Mouse (Mus musculus) left cerebral cortex, adult 18-20 months (tissue): ENCODE results near the gene Ddias. TPM values are rescaled to one million over a fixed set of nuclear protein-coding genes. Genes with fewer than 3 reads are reported as not detected.
A peak's percentile ranks its signal among the peaks of the same experiment; 100 is the strongest.
"Not testable (repeated sequence)": the region's sequence is repeated elsewhere in the genome, so short reads cannot be mapped to it uniquely, and the experiment has no call there.

Source experiments
- DNase-seq, 2 experiments: peaks; one replicate each; pipeline ENCODE4 v3.0.0; 2021 to 2022; ENCODE audit warnings: low spot score in 2 of 2, mixed read lengths in 1 of 2
- long read RNA-seq, 2 experiments: library from polyadenylated mRNA; stranded (forward); transcript quantifications; one replicate each; pipeline ENCODE4 v2.0.0; 2021
- total RNA-seq, 2 experiments: library from RNA; stranded (reverse); gene quantifications; 2 replicates each; pipeline ENCODE4 v1.2.3; 2021

Ddias gene
- under 1 TPM; 0.35 to 0.45 TPM for total RNA-seq
- long read RNA-seq, experiment 1, partial matches to known transcripts, result 0 of 1 reads
- long read RNA-seq, experiment 1, other reads (novel, unspliced or antisense), result 0 of 1 reads
- long read RNA-seq, experiment 2, result 0 reads

DNA sequence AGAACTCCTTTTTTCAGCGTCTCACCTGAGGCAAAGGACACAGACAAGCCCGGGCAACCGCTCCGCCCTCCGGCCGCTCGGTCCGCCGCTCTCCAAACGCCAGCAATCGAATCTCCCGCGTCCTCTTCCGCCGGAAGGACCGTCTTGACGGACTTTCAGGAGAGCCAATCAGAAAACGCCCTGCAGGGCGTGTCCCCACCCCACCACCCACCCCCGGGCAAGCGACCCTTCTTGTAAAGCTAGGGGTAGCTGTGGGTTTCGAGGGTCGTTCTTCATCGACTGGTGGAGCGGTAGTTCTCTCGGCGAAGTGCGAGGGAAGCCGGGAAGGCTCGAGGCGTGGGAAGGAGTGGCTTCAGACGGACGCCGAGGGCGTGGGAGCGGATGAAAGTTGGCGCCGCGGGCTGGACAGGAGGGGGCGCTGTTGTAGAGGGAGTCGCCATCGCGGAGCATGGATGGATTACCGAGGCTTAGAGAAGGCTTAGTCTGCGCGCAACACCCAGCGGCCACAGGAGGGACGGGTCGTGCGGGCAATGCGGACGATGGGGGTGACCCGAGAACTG is at the start of gene Ddias, which contains the start of gene Prcp:
Gene Ddias (minus strand): TSS at position 132 of the 560 bp plus-strand sequence.
Gene Prcp (plus strand): TSS at position 355 of the 560 bp plus-strand sequence.
- peak; percentile 93 to 95 for DNase-seq

GRCm38 (mm10) chr7:92920857-92921172 is 46.8 kb upstream of the Ddias start:
- DNase-seq, result no peak

DNA sequence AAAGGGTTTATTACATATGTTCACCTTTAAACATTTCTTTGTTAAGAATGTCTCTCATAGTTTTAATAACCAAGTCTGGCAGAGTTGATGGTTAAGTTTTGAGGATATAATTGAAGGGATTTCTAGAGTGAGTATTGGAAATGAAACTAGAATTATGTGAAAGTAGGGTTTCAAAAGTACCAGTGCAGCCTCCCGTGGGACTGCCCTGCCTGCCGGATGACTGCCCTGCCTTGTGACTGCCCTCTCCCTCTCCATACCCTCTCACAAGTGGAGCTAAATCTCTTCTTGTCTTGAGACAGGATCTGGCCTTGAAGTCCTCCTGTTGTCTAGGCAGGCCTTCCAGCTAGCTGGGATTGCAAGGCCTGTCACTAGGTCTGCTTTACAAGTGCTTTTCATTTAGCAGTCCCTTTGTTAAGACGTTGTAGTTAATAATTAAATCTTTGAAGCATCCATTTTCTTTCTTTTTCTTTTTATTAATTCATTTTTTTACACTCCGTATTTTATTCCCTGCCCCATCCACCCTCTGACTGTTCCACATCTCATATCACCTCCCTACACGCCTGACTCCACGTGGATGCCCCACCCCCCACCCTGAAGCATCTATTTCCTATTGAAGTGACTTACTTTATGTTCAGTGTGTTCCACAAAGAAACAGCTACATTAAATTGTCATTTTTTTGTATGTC is 46.3 kb upstream of the Ddias start:
- DNase-seq, result no peak

GRCm38 (mm10) chr7:92904285-92904684 is 30.2 kb upstream of the Ddias start:
- not testable (repeated sequence) for DNase-seq

- peak; percentile 63 to 67 for DNase-seq
These were observed 29.5 kb upstream of the Ddias start for GRCm38 (mm10) chr7:92903360-92904038.

- DNase-seq, result peak; percentile 19 to 32
These were observed 23.0 kb upstream of the Ddias start for GRCm38 (mm10) chr7:92897021-92897420.

GRCm38 (mm10) chr7:92896036-92896435 is 22.0 kb upstream of the Ddias start:
- no peak for DNase-seq

DNA sequence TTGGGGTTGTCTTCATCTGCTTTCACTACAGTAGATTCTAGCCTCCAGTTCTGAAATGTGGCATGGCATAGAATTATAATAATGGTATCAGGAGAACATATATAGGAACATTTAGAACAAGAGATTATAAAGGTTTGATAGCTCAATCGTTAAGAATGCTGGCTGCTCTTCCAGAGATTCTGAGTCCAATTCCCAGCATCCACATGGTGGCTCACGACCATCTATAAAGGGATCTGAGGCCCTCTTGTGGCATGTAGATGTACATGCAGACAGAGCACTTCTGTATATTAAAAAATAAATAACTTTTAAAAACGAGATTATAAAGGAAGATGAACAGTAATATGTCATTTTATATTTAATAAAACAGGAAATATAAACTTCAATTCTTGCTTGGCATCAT is 19.4 kb upstream of the Ddias start:
- no peak for DNase-seq

- no peak for DNase-seq
These were observed 16.7 kb upstream of the Ddias start for GRCm38 (mm10) chr7:92890618-92891230.

DNA sequence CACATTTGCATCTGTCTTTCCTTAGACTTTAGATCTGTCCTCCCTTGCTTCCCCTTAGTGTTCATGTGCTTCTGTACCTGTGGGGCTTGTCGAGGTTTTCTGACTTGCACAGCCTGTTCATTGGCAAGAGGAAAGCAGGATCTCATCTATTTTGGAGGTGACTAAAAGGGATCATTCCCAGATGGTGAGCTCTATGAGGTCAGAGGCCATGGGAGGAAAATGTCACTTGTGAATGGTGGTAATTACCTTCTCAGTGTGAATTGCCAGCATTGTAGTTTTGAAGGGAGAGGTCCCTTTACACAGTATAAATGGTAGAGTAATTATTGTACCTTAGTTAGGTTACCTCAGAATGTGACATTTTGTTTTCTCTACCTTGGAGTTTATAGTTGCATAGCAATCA is 16.2 kb upstream of the Ddias start:
- no peak for DNase-seq

- DNase-seq, result no peak
These were observed 13.2 kb upstream of the Ddias start for GRCm38 (mm10) chr7:92887230-92887629.

GRCm38 (mm10) chr7:92886801-92887200 is 12.8 kb upstream of the Ddias start:
- no peak for DNase-seq

DNA sequence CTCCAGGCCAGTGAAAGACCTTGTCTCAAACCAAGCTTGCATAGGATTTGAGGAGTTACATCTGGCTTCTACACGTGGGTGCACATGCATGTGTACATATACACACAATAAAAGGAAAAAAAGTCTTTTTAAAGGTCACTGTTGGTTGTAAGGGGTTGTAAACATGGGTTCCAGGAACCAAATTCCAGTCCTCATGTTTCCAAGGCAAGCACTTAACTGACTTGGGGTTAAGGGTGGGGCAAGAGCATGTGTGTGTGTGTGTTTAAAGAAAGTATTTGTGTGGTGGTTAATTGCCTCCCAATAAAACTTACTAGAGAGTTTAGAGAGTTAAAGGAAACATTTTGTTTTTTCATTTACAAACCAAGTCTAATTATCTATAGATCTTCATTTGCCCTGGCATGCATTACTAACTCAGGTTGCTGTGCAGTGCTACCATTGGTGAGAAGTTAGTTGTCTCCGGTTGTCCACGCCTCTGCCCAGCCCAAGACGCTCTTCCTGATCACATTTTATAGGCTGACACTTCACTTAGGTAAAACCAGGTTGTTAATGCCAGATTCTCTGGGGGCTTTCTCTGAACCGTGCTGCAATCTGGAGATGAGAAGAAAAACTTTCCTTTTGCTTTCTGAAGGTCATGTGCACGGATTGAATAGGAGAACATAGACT is 11.1 kb upstream of the Ddias start:
- DNase-seq, result no peak

- no peak for DNase-seq
These were observed 10.0 kb upstream of the Ddias start for GRCm38 (mm10) chr7:92883850-92884716.

GRCm38 (mm10) chr7:92878575-92879285 is 4.7 kb upstream of the Ddias start:
- DNase-seq, result no peak

DNA sequence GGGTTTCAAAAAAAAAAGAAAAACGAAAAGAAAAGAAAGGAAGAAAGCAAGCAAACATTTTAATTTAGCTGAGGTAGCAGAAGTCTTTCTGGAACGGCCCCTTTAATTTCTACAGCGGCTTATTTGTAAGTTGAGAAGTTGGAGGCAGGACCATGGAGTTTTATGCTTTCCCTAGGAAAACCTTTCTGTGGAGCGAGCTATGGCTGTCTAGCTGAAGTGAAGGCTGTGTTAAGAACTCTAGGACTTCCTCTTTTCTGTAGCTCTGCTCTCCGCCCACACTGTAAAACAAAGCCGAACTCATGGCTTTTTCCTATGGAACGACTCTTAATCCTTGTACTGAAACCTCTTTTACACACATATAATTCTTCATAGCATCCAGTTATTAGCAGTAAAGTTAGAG is 2.5 kb upstream of the Ddias start:
- DNase-seq, result no peak

GRCm38 (mm10) chr7:92876066-92876465 is 2.0 kb upstream of the Ddias start:
- no peak for DNase-seq

GRCm38 (mm10) chr7:92874761-92875408 is 838 bp upstream of the Ddias start:
- peak; percentile 78 to 87 for DNase-seq

- DNase-seq, result no peak
These were observed 2.5 kb downstream of the Ddias start for GRCm38 (mm10) chr7:92871596-92871995.
